Mouse (Mus musculus): ENCODE data around the gene Msantd3. TPM values are rescaled to one million over a fixed set of nuclear protein-coding genes. Genes with fewer than 3 reads are reported as not detected.

The Msantd3 gene
- polyA plus RNA-seq, 1 experiment from 2014 or later = 66.3 TPM

GRCm38 (mm10) chr4:48546568-48547496, 7.1 kb downstream of the Msantd3 start:
- DNase-seq (ENCODE audit: low spot score) = no peak
- no peak overlapping the region for H3K4me3 ChIP-seq (ENCODE audit: low read depth, low read length)

DNA sequence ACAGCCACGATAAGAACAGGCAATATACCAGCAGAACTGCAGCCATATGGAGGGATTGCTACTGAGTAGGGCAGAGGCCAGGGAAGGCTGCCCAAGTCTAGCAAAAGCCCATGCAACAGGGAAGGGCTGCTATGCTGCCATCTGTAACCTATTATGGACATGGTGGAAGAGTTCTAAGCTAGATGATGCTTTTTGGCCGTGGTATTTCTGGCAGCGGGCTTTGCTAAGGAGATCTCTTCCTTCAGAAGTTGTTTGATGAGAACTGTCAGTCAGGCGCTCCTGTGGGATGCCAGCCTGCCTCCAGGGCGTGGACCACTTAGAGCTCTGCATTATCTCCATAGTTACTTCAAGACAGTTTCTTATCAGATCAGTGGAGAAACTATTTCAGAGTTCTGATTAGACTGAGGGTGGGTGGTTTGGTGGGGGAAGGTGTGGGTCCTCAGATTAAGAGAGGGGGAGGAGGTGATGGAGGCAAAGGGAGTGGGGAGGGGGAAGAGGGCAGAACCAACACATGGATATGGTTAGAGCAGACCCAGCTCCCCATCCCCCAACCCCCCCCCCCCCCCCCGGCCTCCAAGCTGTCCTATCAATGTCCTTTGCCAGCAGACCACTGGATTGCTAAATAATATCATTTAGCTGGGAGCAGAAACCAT, 8.8 kb downstream of the Msantd3 start:
- Histone ChIP-seq H3K9me3 (replicated peaks; ENCODE audit: control insufficient read depth, low read length) (no peaks in the 10 kb centered on the region), H3K9ac (replicated peaks; ENCODE audit: low read length) (no peak overlapping the region), H3K4me3 (ENCODE audit: low read depth, low read length) (no peak overlapping the region), H3K4me2 (ENCODE audit: low read depth, low read length) (no peak overlapping the region), H3K27ac (replicated peaks; ENCODE audit: low read depth, low read length) (peak overlapping the region; percentile 49; the same call in 1 of the 2 replicates), H3K27me3 (ENCODE audit: control insufficient read depth, insufficient read depth, low read length) (no peaks in the 10 kb centered on the region), H3K4me1 (ENCODE audit: control insufficient read depth, insufficient read depth, low read length) (peaks cover 7% of the 10 kb centered on the region; the same call in 1 of the 2 replicates), H3K36me3 (replicated peaks; ENCODE audit: control insufficient read depth, insufficient read depth, low read depth, low read length) (no peaks in the 10 kb centered on the region; the same call in 1 of the 2 replicates)
- ATAC-seq (replicated peaks; ENCODE audit: insufficient number of reproducible peaks, low FRiP score, low TSS enrichment, low read depth) (peak; percentile 83), DNase-seq (ENCODE audit: low spot score) (peak; percentile 86)
- WGBS = 20% methylated on average over 6 of the region's 6 CpGs

More at GRCm38 (mm10) chr4:48546568-48547496, 7.1 kb downstream of the Msantd3 start:
- peak; percentile 66 for ATAC-seq (replicated peaks; ENCODE audit: insufficient number of reproducible peaks, low FRiP score, low TSS enrichment, low read depth)
- no peak overlapping the region for H3K27ac ChIP-seq (replicated peaks; ENCODE audit: low read depth, low read length)
- H3K36me3 ChIP-seq (replicated peaks; ENCODE audit: control insufficient read depth, insufficient read depth, low read depth, low read length) = no peaks in the 10 kb centered on the region
- peak overlapping the region; percentile 0; the same call in 1 of the 2 replicates for H3K9ac ChIP-seq (replicated peaks; ENCODE audit: low read length)
- H3K9me3 ChIP-seq (replicated peaks; ENCODE audit: control insufficient read depth, low read length) = no peaks in the 10 kb centered on the region
- 37% methylated on average over 9 of the region's 9 CpGs for WGBS
- H3K4me2 ChIP-seq (ENCODE audit: low read depth, low read length) = no peak overlapping the region
- no peaks in the 10 kb centered on the region for H3K27me3 ChIP-seq (ENCODE audit: control insufficient read depth, insufficient read depth, low read length)
- peaks cover 7% of the 10 kb centered on the region; the same call in 1 of the 2 replicates for H3K4me1 ChIP-seq (ENCODE audit: control insufficient read depth, insufficient read depth, low read length)

DNA sequence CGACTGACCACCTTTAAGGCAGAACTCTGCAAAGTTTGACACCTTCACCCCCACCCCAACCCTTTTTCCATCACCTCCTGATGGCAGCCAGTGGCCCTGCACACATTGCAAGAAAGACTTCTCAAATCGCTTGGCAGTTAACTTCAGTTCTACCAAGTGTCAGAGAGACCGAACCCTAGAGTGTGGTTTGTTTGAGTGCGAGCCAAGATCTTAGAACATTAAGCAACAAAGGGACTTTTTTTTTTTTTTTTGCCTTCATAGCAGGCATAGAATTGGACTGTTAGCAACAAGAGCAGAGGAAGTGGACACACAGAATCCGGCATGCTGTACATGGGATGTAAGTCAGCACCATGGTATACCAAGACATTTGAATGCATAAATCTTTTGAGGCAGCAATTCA, 9.9 kb downstream of the Msantd3 start:
- H3K4me2 ChIP-seq (ENCODE audit: low read depth, low read length) = no peak overlapping the region
- H3K4me1 ChIP-seq (ENCODE audit: control insufficient read depth, insufficient read depth, low read length) = peaks cover 7% of the 10 kb centered on the region; the same call in 1 of the 2 replicates
- WGBS = 69% methylated on average over 5 of the region's 5 CpGs
- no peak overlapping the region for H3K9ac ChIP-seq (replicated peaks; ENCODE audit: low read length)
- no peak for ATAC-seq (replicated peaks; ENCODE audit: insufficient number of reproducible peaks, low FRiP score, low TSS enrichment, low read depth)
- DNase-seq (ENCODE audit: low spot score) = no peak
- H3K27ac ChIP-seq (replicated peaks; ENCODE audit: low read depth, low read length) = no peak overlapping the region
- no peaks in the 10 kb centered on the region for H3K27me3 ChIP-seq (ENCODE audit: control insufficient read depth, insufficient read depth, low read length)
- no peaks in the 10 kb centered on the region; the same call in 1 of the 2 replicates for H3K36me3 ChIP-seq (replicated peaks; ENCODE audit: control insufficient read depth, insufficient read depth, low read depth, low read length)
- no peaks in the 10 kb centered on the region for H3K9me3 ChIP-seq (replicated peaks; ENCODE audit: control insufficient read depth, low read length)
- no peak overlapping the region for H3K4me3 ChIP-seq (ENCODE audit: low read depth, low read length)

GRCm38 (mm10) chr4:48552486-48553064, 12.8 kb downstream of the Msantd3 start:
- ATAC-seq (replicated peaks; ENCODE audit: insufficient number of reproducible peaks, low FRiP score, low TSS enrichment, low read depth) (no peak), DNase-seq (ENCODE audit: low spot score) (no peak)
- WGBS = 94% methylated on average over 27 of the region's 27 CpGs
- H3K27ac ChIP-seq (replicated peaks; ENCODE audit: low read depth, low read length) = no peak overlapping the region
- no peaks in the 10 kb centered on the region; the same call in 1 of the 2 replicates for H3K4me1 ChIP-seq (ENCODE audit: control insufficient read depth, insufficient read depth, low read length)
- no peaks in the 10 kb centered on the region; the same call in 1 of the 2 replicates for H3K36me3 ChIP-seq (replicated peaks; ENCODE audit: control insufficient read depth, insufficient read depth, low read depth, low read length)
- H3K9ac ChIP-seq (replicated peaks; ENCODE audit: low read length) = no peak overlapping the region
- no peak overlapping the region for H3K4me3 ChIP-seq (ENCODE audit: low read depth, low read length)
- H3K9me3 ChIP-seq (replicated peaks; ENCODE audit: control insufficient read depth, low read length) = no peaks in the 10 kb centered on the region
- H3K27me3 ChIP-seq (ENCODE audit: control insufficient read depth, insufficient read depth, low read length) = no peaks in the 10 kb centered on the region
- H3K4me2 ChIP-seq (ENCODE audit: low read depth, low read length) = no peak overlapping the region

DNA sequence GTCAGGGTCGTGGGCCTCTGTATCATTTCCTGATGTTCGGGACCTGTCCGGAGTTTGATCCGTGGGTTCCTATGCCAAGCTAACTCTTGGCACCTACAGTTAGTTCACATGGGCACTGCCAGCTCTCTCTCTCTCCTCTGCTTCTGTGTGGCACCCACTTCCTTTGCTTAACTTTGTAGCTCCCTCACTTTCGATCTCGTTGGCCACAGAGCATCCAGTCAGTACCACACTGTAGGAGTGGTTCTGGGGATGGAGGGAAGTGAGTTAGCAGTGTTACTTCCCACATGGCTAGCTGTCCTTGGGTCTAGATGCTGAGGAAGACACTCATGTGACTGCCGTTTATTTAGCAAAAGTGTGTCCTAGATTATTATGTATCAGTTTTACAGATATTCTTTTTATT, 14.4 kb downstream of the Msantd3 start:
- H3K4me1 ChIP-seq (ENCODE audit: control insufficient read depth, insufficient read depth, low read length) = no peaks in the 10 kb centered on the region
- H3K9ac ChIP-seq (replicated peaks; ENCODE audit: low read length) = no peak overlapping the region
- H3K36me3 ChIP-seq (replicated peaks; ENCODE audit: control insufficient read depth, insufficient read depth, low read depth, low read length) = no peaks in the 10 kb centered on the region; the same call in 1 of the 2 replicates
- DNase-seq (ENCODE audit: low spot score) (no peak), ATAC-seq (replicated peaks; ENCODE audit: insufficient number of reproducible peaks, low FRiP score, low TSS enrichment, low read depth) (no peak)
- no peak overlapping the region for H3K27ac ChIP-seq (replicated peaks; ENCODE audit: low read depth, low read length)
- H3K4me3 ChIP-seq (ENCODE audit: low read depth, low read length) = no peak overlapping the region
- no peaks in the 10 kb centered on the region for H3K27me3 ChIP-seq (ENCODE audit: control insufficient read depth, insufficient read depth, low read length)
- WGBS = 87% methylated on average over 7 of the region's 7 CpGs
- no peaks in the 10 kb centered on the region for H3K9me3 ChIP-seq (replicated peaks; ENCODE audit: control insufficient read depth, low read length)
- H3K4me2 ChIP-seq (ENCODE audit: low read depth, low read length) = no peak overlapping the region

DNA sequence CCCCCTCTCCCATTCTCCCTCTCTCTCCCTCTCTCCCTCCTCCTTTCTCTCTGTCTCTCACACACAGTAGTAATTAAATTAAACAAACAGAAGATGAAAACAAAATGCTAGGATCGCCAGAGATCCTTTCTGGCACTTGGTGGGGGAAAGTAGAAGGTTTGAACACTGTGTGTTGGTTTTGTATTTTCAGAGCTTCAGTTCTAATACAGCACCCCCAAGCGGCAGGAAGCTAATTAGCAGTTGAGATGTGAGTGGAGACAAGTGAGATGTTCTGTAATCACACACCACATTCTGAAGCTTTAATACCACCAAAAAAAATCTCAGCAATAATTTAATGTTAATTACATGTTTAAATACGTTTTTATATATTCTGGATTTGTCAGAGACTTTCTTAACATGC, 16.0 kb downstream of the Msantd3 start:
- no peaks in the 10 kb centered on the region; the same call in 1 of the 2 replicates for H3K36me3 ChIP-seq (replicated peaks; ENCODE audit: control insufficient read depth, insufficient read depth, low read depth, low read length)
- no peaks in the 10 kb centered on the region for H3K27me3 ChIP-seq (ENCODE audit: control insufficient read depth, insufficient read depth, low read length)
- no peak overlapping the region for H3K4me2 ChIP-seq (ENCODE audit: low read depth, low read length)
- ATAC-seq (replicated peaks; ENCODE audit: insufficient number of reproducible peaks, low FRiP score, low TSS enrichment, low read depth) (no peak), DNase-seq (ENCODE audit: low spot score) (peak; percentile 67)
- no peaks in the 10 kb centered on the region for H3K4me1 ChIP-seq (ENCODE audit: control insufficient read depth, insufficient read depth, low read length)
- H3K9ac ChIP-seq (replicated peaks; ENCODE audit: low read length) = no peak overlapping the region
- H3K4me3 ChIP-seq (ENCODE audit: low read depth, low read length) = no peak overlapping the region
- WGBS = 17% methylated on average over 3 of the region's 3 CpGs
- no peak overlapping the region for H3K27ac ChIP-seq (replicated peaks; ENCODE audit: low read depth, low read length)
- H3K9me3 ChIP-seq (replicated peaks; ENCODE audit: control insufficient read depth, low read length) = no peaks in the 10 kb centered on the region

GRCm38 (mm10) chr4:48559652-48560051, 19.9 kb downstream of the Msantd3 start:
- Histone ChIP-seq H3K9me3 (replicated peaks; ENCODE audit: control insufficient read depth, low read length) (no peaks in the 10 kb centered on the region), H3K4me1 (ENCODE audit: control insufficient read depth, insufficient read depth, low read length) (no peaks in the 10 kb centered on the region), H3K4me3 (ENCODE audit: low read depth, low read length) (no peak overlapping the region), H3K9ac (replicated peaks; ENCODE audit: low read length) (no peak overlapping the region), H3K36me3 (replicated peaks; ENCODE audit: control insufficient read depth, insufficient read depth, low read depth, low read length) (0 out of 2 replicates have a peak, but pooled peaks cover 3% of the 10 kb centered on the region), H3K27ac (replicated peaks; ENCODE audit: low read depth, low read length) (no peak overlapping the region), H3K27me3 (ENCODE audit: control insufficient read depth, insufficient read depth, low read length) (no peaks in the 10 kb centered on the region), H3K4me2 (ENCODE audit: low read depth, low read length) (no peak overlapping the region)
- no peak for ATAC-seq (replicated peaks; ENCODE audit: insufficient number of reproducible peaks, low FRiP score, low TSS enrichment, low read depth)
- no peak for DNase-seq (ENCODE audit: low spot score)
- WGBS = 88% methylated on average over 14 of the region's 14 CpGs
